Mouse (Mus musculus): ENCODE results near the gene Sult1b1. TPM values are rescaled to one million over a fixed set of nuclear protein-coding genes. Genes with fewer than 3 reads are reported as not detected.

Sult1b1 gene
- not detected in 2 replicates for polyA plus RNA-seq (2014; fragmentation: Nextera tagmentation; extraction: Ambion mirVana)

- ATAC-seq (ENCODE audit: insufficient number of reproducible peaks, low FRiP score, low TSS enrichment, low read depth) (no peak), DNase-seq (ENCODE audit: low spot score) (no peak)
- no peak within 1 kb of the TSS for H3K27ac ChIP-seq (replicated peaks; ENCODE audit: low read depth, low read length)
- no peaks in the 10 kb centered on the region for H3K4me1 ChIP-seq (ENCODE audit: control insufficient read depth, insufficient read depth, low read length)
- no peak within 1 kb of the TSS for H3K4me2 ChIP-seq (ENCODE audit: low read depth, severe bottlenecking)
- no peaks in the 10 kb centered on the region for H3K9me3 ChIP-seq (ENCODE audit: control insufficient read depth, low read length)
- no peaks in the 10 kb centered on the region for H3K36me3 ChIP-seq (ENCODE audit: control insufficient read depth, insufficient read depth, low read length)
- H3K4me3 ChIP-seq (ENCODE audit: low read depth, low read length), result no peak within 1 kb of the TSS
- no peak within 1 kb of the TSS for H3K9ac ChIP-seq (ENCODE audit: low read length)
- WGBS, result 90% methylated on average over 2 of the region's 2 CpGs
- no peaks in the 10 kb centered on the region for H3K27me3 ChIP-seq (ENCODE audit: control insufficient read depth, insufficient read depth, low read length)
These were observed at the start of gene Sult1b1 for GRCm38 (mm10) chr5:87538111-87538510. TSS of gene Sult1b1 (minus strand) at chr5:87538195.

- H3K9ac ChIP-seq (ENCODE audit: low read length), result no peak overlapping the region
- no peak overlapping the region for H3K27ac ChIP-seq (replicated peaks; ENCODE audit: low read depth, low read length)
- DNase-seq (ENCODE audit: low spot score) (no peak), ATAC-seq (ENCODE audit: insufficient number of reproducible peaks, low FRiP score, low TSS enrichment, low read depth) (no peak)
- no peak overlapping the region for H3K4me2 ChIP-seq (ENCODE audit: low read depth, severe bottlenecking)
- no peaks in the 10 kb centered on the region for H3K36me3 ChIP-seq (ENCODE audit: control insufficient read depth, insufficient read depth, low read length)
- 95% methylated on average over 1 of the region's 1 CpGs for WGBS
- no peaks in the 10 kb centered on the region for H3K9me3 ChIP-seq (ENCODE audit: control insufficient read depth, low read length)
- no peak overlapping the region for H3K4me3 ChIP-seq (ENCODE audit: low read depth, low read length)
- no peaks in the 10 kb centered on the region for H3K27me3 ChIP-seq (ENCODE audit: control insufficient read depth, insufficient read depth, low read length)
- H3K4me1 ChIP-seq (ENCODE audit: control insufficient read depth, insufficient read depth, low read length), result no peaks in the 10 kb centered on the region
These were observed 42.4 kb upstream of the Sult1b1 start for GRCm38 (mm10) chr5:87580389-87580788.

DNA sequence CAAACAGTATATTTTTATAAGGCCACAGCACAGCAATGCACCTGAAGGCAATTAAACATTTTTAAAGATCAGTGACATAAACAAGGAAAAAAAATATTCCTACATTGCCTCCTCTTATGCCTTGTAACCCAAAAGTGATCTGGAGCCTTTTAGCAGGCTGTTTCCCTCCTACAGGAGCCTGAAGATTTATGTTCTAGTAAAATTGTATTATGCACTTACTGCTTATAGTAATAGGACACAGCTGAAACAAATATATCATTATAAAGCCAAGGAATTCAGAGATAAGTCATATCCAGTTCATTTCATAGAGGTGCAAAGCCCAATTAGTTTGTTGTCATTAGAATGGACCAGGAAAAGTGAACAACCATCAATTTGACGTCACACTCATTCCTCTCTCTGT is 36.2 kb upstream of the Sult1b1 start:
- H3K36me3 ChIP-seq (ENCODE audit: control insufficient read depth, insufficient read depth, low read length), result no peaks in the 10 kb centered on the region
- H3K9ac ChIP-seq (ENCODE audit: low read length), result no peak overlapping the region
- 0 out of 2 replicates have a peak, but pooled peaks have one; percentile 41 for ATAC-seq (ENCODE audit: insufficient number of reproducible peaks, low FRiP score, low TSS enrichment, low read depth)
- no peaks in the 10 kb centered on the region for H3K27me3 ChIP-seq (ENCODE audit: control insufficient read depth, insufficient read depth, low read length)
- no peaks in the 10 kb centered on the region for H3K4me1 ChIP-seq (ENCODE audit: control insufficient read depth, insufficient read depth, low read length)
- H3K4me3 ChIP-seq (ENCODE audit: low read depth, low read length), result no peak overlapping the region
- H3K9me3 ChIP-seq (ENCODE audit: control insufficient read depth, low read length), result no peaks in the 10 kb centered on the region
- H3K27ac ChIP-seq (replicated peaks; ENCODE audit: low read depth, low read length), result 0 out of 2 replicates have a peak overlapping the region, but pooled peaks have one; percentile 5
- H3K4me2 ChIP-seq (ENCODE audit: low read depth, severe bottlenecking), result no peak overlapping the region
- DNase-seq (ENCODE audit: low spot score), result no peak
- 26% methylated on average over 1 of the region's 1 CpGs for WGBS

GRCm38 (mm10) chr5:87573490-87573889 is 35.5 kb upstream of the Sult1b1 start:
- 44% methylated on average over 5 of the region's 5 CpGs for WGBS
- H3K27me3 ChIP-seq (ENCODE audit: control insufficient read depth, insufficient read depth, low read length), result no peaks in the 10 kb centered on the region
- H3K9me3 ChIP-seq (ENCODE audit: control insufficient read depth, low read length), result no peaks in the 10 kb centered on the region
- peak overlapping the region; percentile 42; the same call in 1 of the 2 replicates for H3K27ac ChIP-seq (replicated peaks; ENCODE audit: low read depth, low read length)
- no peaks in the 10 kb centered on the region for H3K36me3 ChIP-seq (ENCODE audit: control insufficient read depth, insufficient read depth, low read length)
- 0 out of 2 replicates have a peak, but pooled peaks have one; percentile 13 for ATAC-seq (ENCODE audit: insufficient number of reproducible peaks, low FRiP score, low TSS enrichment, low read depth)
- no peak overlapping the region for H3K4me3 ChIP-seq (ENCODE audit: low read depth, low read length)
- no peak overlapping the region for H3K4me2 ChIP-seq (ENCODE audit: low read depth, severe bottlenecking)
- H3K4me1 ChIP-seq (ENCODE audit: control insufficient read depth, insufficient read depth, low read length), result no peaks in the 10 kb centered on the region
- DNase-seq (ENCODE audit: low spot score), result peak; percentile 28
- no peak overlapping the region for H3K9ac ChIP-seq (ENCODE audit: low read length)

- 69% methylated on average over 6 of the region's 6 CpGs for WGBS
- no peak overlapping the region for H3K4me2 ChIP-seq (ENCODE audit: low read depth, severe bottlenecking)
- H3K4me3 ChIP-seq (ENCODE audit: low read depth, low read length), result no peak overlapping the region
- H3K9ac ChIP-seq (ENCODE audit: low read length), result no peak overlapping the region
- DNase-seq (ENCODE audit: low spot score) (no peak), ATAC-seq (ENCODE audit: insufficient number of reproducible peaks, low FRiP score, low TSS enrichment, low read depth) (no peak)
- no peak overlapping the region for H3K27ac ChIP-seq (replicated peaks; ENCODE audit: low read depth, low read length)
- no peaks in the 10 kb centered on the region for H3K36me3 ChIP-seq (ENCODE audit: control insufficient read depth, insufficient read depth, low read length)
- H3K27me3 ChIP-seq (ENCODE audit: control insufficient read depth, insufficient read depth, low read length), result no peaks in the 10 kb centered on the region
- no peaks in the 10 kb centered on the region for H3K4me1 ChIP-seq (ENCODE audit: control insufficient read depth, insufficient read depth, low read length)
- H3K9me3 ChIP-seq (ENCODE audit: control insufficient read depth, low read length), result no peaks in the 10 kb centered on the region
These were observed 34.8 kb upstream of the Sult1b1 start for GRCm38 (mm10) chr5:87572781-87573180.

GRCm38 (mm10) chr5:87568845-87569244 is 30.9 kb upstream of the Sult1b1 start, which contains the start of gene Sult1d1:
TSS of gene Sult1d1 (minus strand) at chr5:87569027.
- no peaks in the 10 kb centered on the region for H3K4me1 ChIP-seq (ENCODE audit: control insufficient read depth, insufficient read depth, low read length)
- no peak for DNase-seq (ENCODE audit: low spot score)
- no peak for ATAC-seq (ENCODE audit: insufficient number of reproducible peaks, low FRiP score, low TSS enrichment, low read depth)
- no peaks in the 10 kb centered on the region for H3K36me3 ChIP-seq (ENCODE audit: control insufficient read depth, insufficient read depth, low read length)
- no peak within 1 kb of the TSS for H3K4me3 ChIP-seq (ENCODE audit: low read depth, low read length)
- WGBS, result 84% methylated on average over 5 of the region's 5 CpGs
- no peaks in the 10 kb centered on the region for H3K27me3 ChIP-seq (ENCODE audit: control insufficient read depth, insufficient read depth, low read length)
- H3K9ac ChIP-seq (ENCODE audit: low read length), result no peak within 1 kb of the TSS
- no peak within 1 kb of the TSS for H3K4me2 ChIP-seq (ENCODE audit: low read depth, severe bottlenecking)
- no peak within 1 kb of the TSS for H3K27ac ChIP-seq (replicated peaks; ENCODE audit: low read depth, low read length)
- H3K9me3 ChIP-seq (ENCODE audit: control insufficient read depth, low read length), result no peaks in the 10 kb centered on the region

GRCm38 (mm10) chr5:87567306-87567705 is 29.3 kb upstream of the Sult1b1 start:
- Histone ChIP-seq H3K27ac (replicated peaks; ENCODE audit: low read depth, low read length) (no peak overlapping the region), H3K4me3 (ENCODE audit: low read depth, low read length) (no peak overlapping the region), H3K9me3 (ENCODE audit: control insufficient read depth, low read length) (no peaks in the 10 kb centered on the region), H3K4me1 (ENCODE audit: control insufficient read depth, insufficient read depth, low read length) (no peaks in the 10 kb centered on the region), H3K4me2 (ENCODE audit: low read depth, severe bottlenecking) (no peak overlapping the region), H3K9ac (ENCODE audit: low read length) (no peak overlapping the region), H3K27me3 (ENCODE audit: control insufficient read depth, insufficient read depth, low read length) (no peaks in the 10 kb centered on the region), H3K36me3 (ENCODE audit: control insufficient read depth, insufficient read depth, low read length) (no peaks in the 10 kb centered on the region)
- DNase-seq (ENCODE audit: low spot score) (no peak), ATAC-seq (ENCODE audit: insufficient number of reproducible peaks, low FRiP score, low TSS enrichment, low read depth) (no peak)
- 87% methylated on average over 1 of the region's 1 CpGs for WGBS

DNA sequence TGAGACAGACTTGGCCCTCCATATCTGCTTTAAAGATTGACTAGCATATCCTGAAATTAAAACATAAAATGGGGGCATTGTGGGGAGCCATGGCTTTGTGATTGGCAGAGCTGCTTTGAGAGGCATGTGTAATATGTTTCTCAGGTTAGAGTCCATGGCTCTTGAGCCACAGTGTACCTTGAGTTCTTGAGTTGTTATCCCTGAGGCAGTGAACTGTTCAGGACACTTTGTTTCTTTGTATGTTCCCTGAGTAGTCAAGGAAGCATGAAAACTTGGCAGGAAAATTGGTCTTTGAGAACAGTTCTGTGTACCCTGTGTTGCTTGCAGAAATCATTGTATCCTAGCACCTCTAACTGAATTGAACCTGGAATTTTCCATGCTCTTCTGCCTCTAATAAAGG is 25.0 kb upstream of the Sult1b1 start:
- H3K36me3 ChIP-seq (ENCODE audit: control insufficient read depth, insufficient read depth, low read length), result no peaks in the 10 kb centered on the region
- no peaks in the 10 kb centered on the region for H3K4me1 ChIP-seq (ENCODE audit: control insufficient read depth, insufficient read depth, low read length)
- no peaks in the 10 kb centered on the region for H3K9me3 ChIP-seq (ENCODE audit: control insufficient read depth, low read length)
- no peak overlapping the region for H3K4me2 ChIP-seq (ENCODE audit: low read depth, severe bottlenecking)
- no peak overlapping the region for H3K9ac ChIP-seq (ENCODE audit: low read length)
- no peak overlapping the region for H3K4me3 ChIP-seq (ENCODE audit: low read depth, low read length)
- H3K27me3 ChIP-seq (ENCODE audit: control insufficient read depth, insufficient read depth, low read length), result no peaks in the 10 kb centered on the region
- ATAC-seq (ENCODE audit: insufficient number of reproducible peaks, low FRiP score, low TSS enrichment, low read depth) (no peak), DNase-seq (ENCODE audit: low spot score) (no peak)
- no peak overlapping the region for H3K27ac ChIP-seq (replicated peaks; ENCODE audit: low read depth, low read length)

DNA sequence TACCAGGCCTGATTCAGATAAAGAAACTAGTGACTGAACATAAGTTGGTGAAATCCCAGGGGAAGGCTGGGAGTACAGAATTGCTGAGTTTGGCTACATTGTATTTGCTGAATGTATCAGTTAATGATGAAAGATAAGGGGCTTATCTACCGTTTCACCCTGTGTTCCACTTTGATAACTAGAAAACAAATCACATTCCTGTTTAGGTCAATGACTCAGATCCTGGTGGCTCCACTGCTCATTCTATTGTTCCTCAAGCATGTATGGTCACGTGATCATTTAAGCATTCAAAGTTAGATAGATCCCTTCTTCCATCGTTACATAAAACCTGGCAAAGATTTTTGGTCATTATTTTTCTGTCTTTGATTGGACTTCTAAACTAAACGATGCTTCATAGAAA is 24.5 kb upstream of the Sult1b1 start:
- ATAC-seq (ENCODE audit: insufficient number of reproducible peaks, low FRiP score, low TSS enrichment, low read depth), result no peak
- Histone ChIP-seq H3K4me3 (ENCODE audit: low read depth, low read length) (no peak overlapping the region), H3K27ac (replicated peaks; ENCODE audit: low read depth, low read length) (no peak overlapping the region), H3K9ac (ENCODE audit: low read length) (no peak overlapping the region), H3K4me1 (ENCODE audit: control insufficient read depth, insufficient read depth, low read length) (no peaks in the 10 kb centered on the region), H3K27me3 (ENCODE audit: control insufficient read depth, insufficient read depth, low read length) (no peaks in the 10 kb centered on the region), H3K4me2 (ENCODE audit: low read depth, severe bottlenecking) (no peak overlapping the region), H3K36me3 (ENCODE audit: control insufficient read depth, insufficient read depth, low read length) (no peaks in the 10 kb centered on the region), H3K9me3 (ENCODE audit: control insufficient read depth, low read length) (no peaks in the 10 kb centered on the region)
- DNase-seq (ENCODE audit: low spot score), result no peak
- WGBS, result 86% methylated on average over 4 of the region's 4 CpGs
